Mouse (Mus musculus) heart, postnatal 10 days (tissue): Measurements from ENCODE around the gene Lin54. TPM values are rescaled to one million over a fixed set of nuclear protein-coding genes. Genes with fewer than 3 reads are reported as not detected.

ENCODE experiments used
- DNase-seq, 2 experiments: peaks; one replicate each; pipeline ENCODE4 v3.0.0; 2021
- intact Hi-C: fragments of 180-260 bp; cut with DNase I; formaldehyde crosslinking; loops from one replicate; pipeline ENCODE4 v1.15.1; 2025
- total RNA-seq, 2 experiments: library from RNA; stranded (reverse); gene quantifications; 2 replicates each; pipeline ENCODE4 v1.2.3; 2021

Lin54 gene
- total RNA-seq, 2 experiments from 2014 or later, result 12.0 to 14.7 TPM

- peak; percentile 84 to 86 for DNase-seq
- intact Hi-C loops, result loop anchor here (2.0 to 5.0 kb wide), 3 partner anchors 20 to 81 kb away; partner anchors contain the start of genes Cops4 and Sec31a
Observed at GRCm38 (mm10) chr5:100498436-100499180, 1.8 kb downstream of the Lin54 start.

GRCm38 (mm10) chr5:100491704-100492103 is 8.7 kb downstream of the Lin54 start:
- no peak for DNase-seq
- intact Hi-C loops, result no loop called here

- intact Hi-C loops, result no loop called here
- DNase-seq, result no peak
Observed at GRCm38 (mm10) chr5:100489340-100489739, 11.1 kb downstream of the Lin54 start.

- intact Hi-C loops, result no loop called here
- DNase-seq, result no peak
Observed at GRCm38 (mm10) chr5:100488231-100488630, 12.2 kb downstream of the Lin54 start.

GRCm38 (mm10) chr5:100487120-100487519 is 13.3 kb downstream of the Lin54 start:
- intact Hi-C loops, result no loop called here
- DNase-seq, result no peak

- DNase-seq, result no peak
- intact Hi-C loops, result no loop called here
Observed at GRCm38 (mm10) chr5:100483569-100483968, 16.9 kb downstream of the Lin54 start.

GRCm38 (mm10) chr5:100477604-100478003 is 22.8 kb downstream of the Lin54 start:
- intact Hi-C loops, result no loop called here

GRCm38 (mm10) chr5:100476328-100476727 is 24.1 kb downstream of the Lin54 start:
- DNase-seq, result no peak
- intact Hi-C loops, result no loop called here

More at GRCm38 (mm10) chr5:100477604-100478003, 22.8 kb downstream of the Lin54 start:
- DNase-seq, result no peak

- no peak for DNase-seq
- intact Hi-C loops, result no loop called here
Observed at GRCm38 (mm10) chr5:100467336-100467735, 33.1 kb downstream of the Lin54 start.

GRCm38 (mm10) chr5:100466624-100467023 is 33.8 kb downstream of the Lin54 start:
- no peak for DNase-seq
- intact Hi-C loops, result no loop called here

GRCm38 (mm10) chr5:100462374-100462773 is 38.1 kb downstream of the Lin54 start:
- intact Hi-C loops, result no loop called here
- DNase-seq, result no peak

- intact Hi-C loops, result no loop called here
- no peak for DNase-seq
Observed at GRCm38 (mm10) chr5:100461526-100461925, 38.9 kb downstream of the Lin54 start.

GRCm38 (mm10) chr5:100459468-100459867 is 41.0 kb downstream of the Lin54 start:
- intact Hi-C loops, result no loop called here
- DNase-seq, result no peak

GRCm38 (mm10) chr5:100451871-100452270 is 48.6 kb downstream of the Lin54 start:
- intact Hi-C loops, result no loop called here
- DNase-seq, result no peak

GRCm38 (mm10) chr5:100438796-100439195 is 61.6 kb downstream of the Lin54 start:
- intact Hi-C loops, result no loop called here
- DNase-seq, result no peak

GRCm38 (mm10) chr5:100437917-100438316 is 62.5 kb downstream of the Lin54 start:
- no peak for DNase-seq
- intact Hi-C loops, result no loop called here

GRCm38 (mm10) chr5:100437086-100437485 is 63.4 kb downstream of the Lin54 start:
- intact Hi-C loops, result no loop called here
- no peak for DNase-seq

- no peak for DNase-seq
- intact Hi-C loops, result loop anchor here (5.0 kb wide), 1 partner anchor 66 kb away; no protein-coding TSS in a partner anchor
Observed at GRCm38 (mm10) chr5:100430966-100431365, 69.5 kb downstream of the Lin54 start.

- no peak for DNase-seq
- intact Hi-C loops, result loop anchor here (5.0 kb wide), 1 partner anchor 67 kb away; no protein-coding TSS in a partner anchor
Observed at GRCm38 (mm10) chr5:100430076-100430390, 70.4 kb downstream of the Lin54 start.

- DNase-seq, result peak; percentile 95 to 96
- intact Hi-C loops, result loop anchor here (1.0 to 5.0 kb wide), 3 partner anchors 13 to 89 kb away; partner anchors contain the start of genes Cops4 and Sec31a
Observed at GRCm38 (mm10) chr5:100429344-100430075, 70.9 kb downstream of the Lin54 start.

GRCm38 (mm10) chr5:100428734-100429343 is 71.6 kb downstream of the Lin54 start:
- DNase-seq, result no peak
- intact Hi-C loops, result loop anchor here (1.0 to 2.0 kb wide), 2 partner anchors 13 to 90 kb away; partner anchors contain the start of genes Cops4 and Sec31a
